Mouse (Mus musculus): ENCODE measurements at regions not wholly inside any gene's neighbourhood (a gene's known extent, or its start where the extent isn't known, plus 50 kb on each side); places are given as distances from the start of the nearest gene placed in this dataset.

- DNase-seq = no peak
Measured at GRCm38 (mm10) chr13:37664116-37664515, 114.1 kb upstream of the Rreb1 start.

- peak; percentile 76 for DNase-seq
Measured at GRCm38 (mm10) chr13:37666207-37667003, 111.8 kb upstream of the Rreb1 start.

- peak; percentile 43 for DNase-seq
Measured at GRCm38 (mm10) chr13:37667386-37667785, 110.8 kb upstream of the Rreb1 start.

GRCm38 (mm10) chr13:37667871-37668270 is 110.3 kb upstream of the Rreb1 start:
- DNase-seq = peak; percentile 22

- DNase-seq = no peak
Measured at GRCm38 (mm10) chr13:37671109-37671508, 107.1 kb upstream of the Rreb1 start.

GRCm38 (mm10) chr13:37674676-37675350 is 103.4 kb upstream of the Rreb1 start:
- peak; percentile 67 for DNase-seq

GRCm38 (mm10) chr13:37675718-37676117 is 102.5 kb upstream of the Rreb1 start:
- DNase-seq = no peak

- DNase-seq = no peak
Measured at GRCm38 (mm10) chr13:37676912-37677311, 101.3 kb upstream of the Rreb1 start.

- DNase-seq = peak; percentile 19
Measured at GRCm38 (mm10) chr13:37678251-37678650, 99.9 kb upstream of the Rreb1 start.

- DNase-seq = peak; percentile 19
Measured at GRCm38 (mm10) chr13:37678772-37679171, 99.4 kb upstream of the Rreb1 start.

GRCm38 (mm10) chr13:37680837-37681619 is 97.2 kb upstream of the Rreb1 start:
- no peak for DNase-seq

GRCm38 (mm10) chr13:37683045-37683679 is 95.0 kb upstream of the Rreb1 start:
- DNase-seq = no peak

GRCm38 (mm10) chr13:37685617-37686016 is 92.6 kb upstream of the Rreb1 start:
- no peak for DNase-seq

GRCm38 (mm10) chr13:37686109-37686508 is 92.1 kb upstream of the Rreb1 start:
- DNase-seq = no peak

GRCm38 (mm10) chr13:37689127-37689777 is 88.9 kb upstream of the Rreb1 start:
- DNase-seq = no peak

GRCm38 (mm10) chr13:37691855-37692445 is 86.2 kb upstream of the Rreb1 start:
- no peak for DNase-seq

GRCm38 (mm10) chr13:37693617-37694016 is 84.6 kb upstream of the Rreb1 start:
- DNase-seq = no peak

- no peak for DNase-seq
Measured at GRCm38 (mm10) chr13:37704475-37704874, 73.7 kb upstream of the Rreb1 start.

- DNase-seq = no peak
Measured at GRCm38 (mm10) chr13:37705482-37705881, 72.7 kb upstream of the Rreb1 start.

- DNase-seq = no peak
Measured at GRCm38 (mm10) chr13:37710913-37711312, 67.3 kb upstream of the Rreb1 start.

- DNase-seq = no peak
Measured at GRCm38 (mm10) chr13:37712908-37713496, 65.2 kb upstream of the Rreb1 start.

All from lung, postnatal 10 days (tissue).